Mouse (Mus musculus): ENCODE measurements around the gene Cfd.

DNA sequence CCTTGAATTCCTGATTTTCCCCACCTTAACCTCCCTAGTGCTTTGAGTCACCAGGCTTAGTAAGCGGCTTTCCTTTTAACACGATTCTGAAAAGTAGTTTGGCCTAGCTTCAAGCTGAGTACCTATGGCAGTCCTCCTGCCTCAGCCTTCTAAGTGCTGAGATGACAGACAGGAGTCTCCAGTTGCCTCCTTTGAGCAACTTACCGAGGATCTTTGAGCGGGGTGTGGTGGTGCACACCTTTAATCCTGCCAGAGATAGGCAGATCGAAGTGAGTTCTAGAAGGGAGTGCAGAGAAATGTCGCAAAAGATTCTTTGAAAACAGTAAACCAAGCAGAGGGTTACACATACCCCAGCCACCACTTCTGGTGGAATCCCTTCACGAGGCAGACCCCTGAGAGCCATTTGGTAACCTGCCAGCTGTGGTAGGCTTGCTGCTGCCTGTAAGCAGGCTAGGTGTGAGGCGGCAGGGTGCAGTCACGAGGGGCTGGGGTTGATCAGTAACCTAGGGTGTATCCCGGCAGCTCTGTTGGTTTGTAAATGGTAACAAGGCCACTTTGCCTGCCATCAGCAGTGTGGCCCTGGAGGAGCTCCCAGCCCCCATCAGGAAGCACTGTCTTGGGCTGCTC, 35.0 kb upstream of the Cfd start:
- TF ChIP-seq CTCF (IDR thresholded peaks at IDR 0.05; ENCODE audit: control insufficient read depth, insufficient read depth, insufficient read length) (no peak), MAX (IDR thresholded peaks at IDR 0.05) (no peak)
